Mouse (Mus musculus): ENCODE data around the gene Adamts17.

DNA sequence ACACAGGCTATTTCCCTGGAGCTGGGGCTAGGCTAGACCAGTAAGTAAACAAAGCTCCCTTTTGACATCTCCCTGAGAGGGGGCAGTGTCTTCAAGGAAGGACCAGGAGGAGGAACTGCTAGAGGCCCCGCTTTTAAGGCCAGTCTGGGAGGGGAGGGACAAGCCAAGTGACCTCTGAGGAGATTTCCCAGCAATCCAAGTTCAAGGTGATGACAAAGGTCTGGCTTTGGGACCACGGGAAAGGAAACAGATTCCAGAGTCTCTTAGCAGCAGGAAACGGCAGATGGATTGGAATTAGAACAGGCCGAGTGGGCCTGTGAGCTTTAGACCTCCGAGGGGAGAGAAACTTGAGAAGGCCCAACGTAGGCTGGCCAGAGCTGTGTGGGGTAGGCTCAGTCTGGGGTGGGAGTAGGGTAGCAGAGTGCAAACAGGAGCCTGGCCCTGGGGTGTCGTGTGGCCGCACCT is 116.0 kb downstream of the Adamts17 start:
- TF ChIP-seq CTCF (IDR thresholded peaks at IDR 0.05; ENCODE audit: borderline replicate concordance, extremely low read depth, insufficient read depth, insufficient read length) = no peak
- TF ChIP-seq POLR2A (IDR thresholded peaks at IDR 0.05; ENCODE audit: borderline replicate concordance, extremely low read depth, insufficient read depth, insufficient read length, poor library complexity, severe bottlenecking) = no peak

All from brain, embryonic 14.5 days (tissue).